Mouse (Mus musculus): Measurements from ENCODE around the gene Cdc14a. TPM values are rescaled to one million over a fixed set of nuclear protein-coding genes. Genes with fewer than 3 reads are reported as not detected.

The Cdc14a gene
- total and polyA plus RNA-seq, 2 experiments from 2014 or later, result 3.1 to 4.1 TPM

DNA sequence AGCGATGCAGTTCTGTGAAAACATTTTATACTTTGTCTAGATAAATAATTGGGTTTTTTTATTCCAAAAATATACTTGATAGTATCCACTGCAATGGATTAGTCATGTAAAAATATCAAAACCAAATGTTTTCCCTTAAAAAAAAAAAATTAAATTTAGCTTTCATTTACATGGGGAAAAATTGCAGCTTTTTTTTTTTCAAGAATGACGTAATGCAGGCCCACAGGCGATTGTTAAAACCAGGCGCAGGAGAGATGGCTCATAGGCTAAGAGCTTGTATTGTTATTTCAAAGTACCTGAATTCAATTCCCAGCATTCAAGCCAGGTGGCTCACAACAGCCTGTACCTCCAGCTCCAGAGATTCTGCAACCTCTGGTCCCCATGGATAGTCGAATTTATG lies 196.4 kb downstream of the Cdc14a start:
- no peak overlapping the region for H3K9ac ChIP-seq
- no peaks in the 10 kb centered on the region for H3K4me1 ChIP-seq (ENCODE audit: insufficient read depth)
- ATAC-seq (no peak), DNase-seq (no peak)
- H3K27ac ChIP-seq (ENCODE audit: low read depth, low read length), result no peak overlapping the region
- no peaks in the 10 kb centered on the region for H3K9me3 ChIP-seq (ENCODE audit: low read length)
- no peak overlapping the region for H3K4me3 ChIP-seq (ENCODE audit: low read depth, low read length)
- H3K4me2 ChIP-seq (ENCODE audit: low read depth), result no peak overlapping the region
- no peak for TF ChIP-seq CTCF (IDR thresholded peaks at IDR 0.05; ENCODE audit: low read depth)
- H3K36me3 ChIP-seq (ENCODE audit: insufficient read depth), result no peaks in the 10 kb centered on the region
- no peaks in the 10 kb centered on the region; the same call in 1 of the 2 replicates for H3K27me3 ChIP-seq (ENCODE audit: insufficient read depth, low read length)
- WGBS, result 67% methylated on average over 5 of the region's 5 CpGs

GRCm38 (mm10) chr3:116226915-116227314 lies 196.9 kb downstream of the Cdc14a start:
- Histone ChIP-seq H3K27ac (ENCODE audit: low read depth, low read length) (no peak overlapping the region), H3K4me1 (ENCODE audit: insufficient read depth) (no peaks in the 10 kb centered on the region), H3K4me2 (ENCODE audit: low read depth) (no peak overlapping the region), H3K9ac (no peak overlapping the region), H3K27me3 (ENCODE audit: insufficient read depth, low read length) (no peaks in the 10 kb centered on the region; the same call in 1 of the 2 replicates), H3K4me3 (ENCODE audit: low read depth, low read length) (no peak overlapping the region), H3K36me3 (ENCODE audit: insufficient read depth) (no peaks in the 10 kb centered on the region), H3K9me3 (ENCODE audit: low read length) (no peaks in the 10 kb centered on the region)
- ATAC-seq, result no peak
- no peak for DNase-seq
- no peak for TF ChIP-seq CTCF (IDR thresholded peaks at IDR 0.05; ENCODE audit: low read depth)
- WGBS, result 92% methylated on average over 6 of the region's 6 CpGs

Other genes with a start within 250 kb of the Cdc14a start
- 33.6 and 54.7 TPM in 2 replicates for gene Gpr88, start 170.5 kb downstream of the Cdc14a start, total RNA-seq (2014; rRNA removed)
- gene Gpr88, start 170.5 kb downstream of the Cdc14a start, polyA plus RNA-seq (2015; fragmentation: Nextera tagmentation; extraction: Ambion mirVana), result 15.2 and 20.5 TPM in 2 replicates
- 89.9 and 109 TPM in 2 replicates for gene Rtca, start 84.2 kb upstream of the Cdc14a start, total RNA-seq (2014; rRNA removed)
- gene Rtca, start 84.2 kb upstream of the Cdc14a start, polyA plus RNA-seq (2015; fragmentation: Nextera tagmentation; extraction: Ambion mirVana), result 137 TPM in 2 replicates
- 17.2 and 21.1 TPM in 2 replicates for gene Dbt, start 89.0 kb upstream of the Cdc14a start, total RNA-seq (2014; rRNA removed)
- 5.0 and 13.3 TPM in 2 replicates for gene Dbt, start 89.0 kb upstream of the Cdc14a start, polyA plus RNA-seq (2015; fragmentation: Nextera tagmentation; extraction: Ambion mirVana)
- gene Lrrc39, start 138.9 kb upstream of the Cdc14a start, total RNA-seq (2014; rRNA removed), result 0.08 TPM in 1 of 2 replicates, not detected in the other
- gene Lrrc39, start 138.9 kb upstream of the Cdc14a start, polyA plus RNA-seq (2015; fragmentation: Nextera tagmentation; extraction: Ambion mirVana), result 0.15 and 0.16 TPM in 2 replicates
- gene Sass6, start 170.9 kb upstream of the Cdc14a start, total RNA-seq (2014; rRNA removed), result 8.7 and 10.3 TPM in 2 replicates
- gene Sass6, start 170.9 kb upstream of the Cdc14a start, polyA plus RNA-seq (2015; fragmentation: Nextera tagmentation; extraction: Ambion mirVana), result 6.0 and 8.0 TPM in 2 replicates
- gene Trmt13, start 190.6 kb upstream of the Cdc14a start, total RNA-seq (2014; rRNA removed), result 13.5 and 21.0 TPM in 2 replicates
- 10.3 and 14.4 TPM in 2 replicates for gene Trmt13, start 190.6 kb upstream of the Cdc14a start, polyA plus RNA-seq (2015; fragmentation: Nextera tagmentation; extraction: Ambion mirVana)
- gene Mfsd14a, start 238.6 kb upstream of the Cdc14a start, total RNA-seq (2014; rRNA removed), result 57.6 and 58.6 TPM in 2 replicates
- 46.6 and 51.7 TPM in 2 replicates for gene Mfsd14a, start 238.6 kb upstream of the Cdc14a start, polyA plus RNA-seq (2015; fragmentation: Nextera tagmentation; extraction: Ambion mirVana)

All from forebrain, postnatal 0 days (tissue).